Mouse (Mus musculus): ENCODE data around the gene Meaf6.

DNA sequence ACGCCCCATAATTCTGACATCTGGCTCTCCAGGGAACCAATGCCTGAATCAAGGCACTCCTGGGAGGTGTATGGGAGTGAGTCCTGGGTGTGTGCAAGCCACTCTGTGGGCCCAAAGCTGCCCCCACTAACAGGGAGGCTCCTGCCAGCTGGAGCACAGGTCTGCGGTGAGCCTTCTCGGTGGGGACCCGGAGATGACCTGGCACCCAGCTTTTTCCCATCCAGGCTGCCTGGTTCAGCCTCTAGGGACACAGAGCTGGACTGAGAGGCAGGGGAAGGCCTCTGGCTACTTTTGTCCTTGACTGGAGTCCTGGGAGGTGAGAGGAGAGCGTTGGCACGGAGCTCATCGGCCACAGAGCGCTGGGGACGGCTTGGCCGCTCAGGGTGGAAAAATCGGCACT lies 34.8 kb downstream of the Meaf6 start:
- TF ChIP-seq EP300 (IDR thresholded peaks at IDR 0.05; ENCODE audit: insufficient read depth, low read depth, low read length) (no peak), CTCF (IDR thresholded peaks at IDR 0.05) (no peak), POLR2A (IDR thresholded peaks at IDR 0.05; ENCODE audit: insufficient read depth, low read depth, low read length) (no peak)

All from heart, adult 2 months (tissue).